Mouse (Mus musculus): ENCODE data around the gene Spem2.
A peak's percentile ranks its signal among the peaks of the same experiment; 100 is the strongest.

The Spem2 gene

DNA sequence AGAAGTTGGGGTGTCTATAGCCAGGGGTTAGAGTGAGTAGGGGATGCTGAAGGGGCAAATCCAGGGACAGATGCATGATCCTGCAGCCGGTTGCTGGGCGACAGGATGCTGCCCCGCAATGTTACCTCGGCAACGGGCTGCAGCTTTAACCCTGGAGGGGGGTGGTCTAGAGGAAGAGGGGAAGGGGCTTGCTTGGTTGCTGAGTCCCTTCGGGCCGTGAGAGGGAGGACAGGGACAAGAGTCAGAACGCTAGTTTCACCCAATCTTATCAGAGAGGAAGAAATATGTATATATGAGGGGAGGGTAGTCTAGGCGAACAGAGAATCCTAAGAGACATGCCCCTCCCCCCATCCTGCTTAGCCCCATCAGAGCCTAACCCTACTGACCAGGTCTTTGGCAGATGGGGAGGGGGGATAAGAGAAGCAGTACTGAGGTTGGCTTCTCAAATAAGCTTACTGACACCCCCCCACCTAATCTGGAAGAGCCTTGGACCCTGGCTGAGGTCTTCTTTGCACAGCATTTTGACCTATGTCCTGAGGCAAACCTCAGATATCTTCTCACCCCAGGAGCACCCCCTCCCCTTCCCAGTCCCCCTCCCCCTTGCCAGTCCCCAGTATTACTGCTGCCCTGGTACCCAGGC, 17.2 kb upstream of the Spem2 start:
- DNase-seq, result no peak

DNA sequence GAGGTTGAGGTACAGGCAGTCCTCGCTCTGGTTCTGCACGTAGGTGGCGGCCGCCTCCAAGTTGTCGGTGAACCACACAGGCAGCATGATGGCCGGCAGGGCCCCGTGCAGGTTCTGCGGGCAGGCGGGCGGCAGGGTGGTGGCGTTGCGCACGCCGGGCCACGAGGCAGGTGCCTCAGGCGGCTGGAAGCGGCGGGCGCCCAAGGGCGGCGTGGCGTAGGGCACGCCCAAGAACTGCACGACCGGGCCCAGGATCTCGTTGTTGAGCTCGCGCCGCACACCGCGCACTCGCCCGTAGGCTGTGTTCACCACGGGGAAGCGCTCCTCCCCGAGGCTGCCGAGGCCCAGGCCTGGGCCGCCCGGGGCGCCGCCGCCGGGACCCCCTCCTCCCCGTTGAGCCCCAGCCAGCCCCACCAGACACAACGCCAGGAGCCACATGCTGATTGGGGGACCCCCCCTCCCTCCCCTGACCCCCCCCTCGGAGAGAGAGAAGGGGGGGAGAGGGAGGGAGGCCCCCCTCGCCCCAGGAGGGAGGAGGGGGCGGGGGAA, 15.8 kb upstream of the Spem2 start:
- peak; percentile 60 to 73 for DNase-seq

DNA sequence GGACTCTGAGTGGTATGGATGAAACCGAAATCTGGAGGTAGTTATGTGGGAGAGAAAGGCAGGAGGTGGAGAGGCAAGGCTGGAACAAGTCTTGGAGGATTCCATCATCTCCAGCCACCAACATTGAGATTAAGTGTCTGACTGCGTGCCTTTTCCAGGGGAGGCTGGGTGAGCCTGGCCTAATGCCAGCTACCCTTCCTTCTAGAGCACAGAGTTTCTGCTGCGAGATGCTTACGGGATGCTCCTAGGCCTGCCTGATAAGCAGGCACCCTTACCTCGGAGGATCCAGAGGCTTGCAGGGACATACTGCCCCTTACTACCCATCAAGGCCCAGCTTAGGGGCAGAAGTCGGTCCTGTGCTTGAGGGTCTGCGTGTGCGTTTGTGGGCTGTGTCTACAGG, 15.3 kb upstream of the Spem2 start:
- no peak for DNase-seq

GRCm38 (mm10) chr11:69828832-69829231, 10.6 kb upstream of the Spem2 start:
- no peak for DNase-seq

- DNase-seq, result no peak
Measured at GRCm38 (mm10) chr11:69823456-69823855, 5.2 kb upstream of the Spem2 start.

DNA sequence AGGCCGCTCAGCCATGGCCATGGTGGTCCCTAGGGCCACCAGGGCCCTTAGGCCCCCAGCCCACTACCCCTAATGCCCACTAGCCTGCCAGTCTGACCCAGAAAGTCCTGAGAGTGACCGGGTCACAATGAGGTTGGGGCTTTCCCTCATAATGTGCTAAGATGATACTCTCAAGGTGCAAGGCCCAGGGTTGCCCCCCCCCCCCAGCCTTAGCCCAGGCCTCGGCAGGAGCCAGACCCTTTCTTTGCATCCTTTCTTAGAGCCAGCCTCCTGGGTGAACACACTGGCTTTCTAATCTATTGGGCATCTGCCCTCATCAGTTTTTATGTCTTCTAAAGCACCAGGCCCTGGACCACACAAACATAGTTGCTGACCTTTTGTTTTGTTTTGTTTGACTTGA, 3.8 kb upstream of the Spem2 start, which contains the start of gene Spem1:
Gene Spem1 (minus strand): TSS at position 101 of the 400 bp plus-strand sequence.
- no peak for DNase-seq

DNA sequence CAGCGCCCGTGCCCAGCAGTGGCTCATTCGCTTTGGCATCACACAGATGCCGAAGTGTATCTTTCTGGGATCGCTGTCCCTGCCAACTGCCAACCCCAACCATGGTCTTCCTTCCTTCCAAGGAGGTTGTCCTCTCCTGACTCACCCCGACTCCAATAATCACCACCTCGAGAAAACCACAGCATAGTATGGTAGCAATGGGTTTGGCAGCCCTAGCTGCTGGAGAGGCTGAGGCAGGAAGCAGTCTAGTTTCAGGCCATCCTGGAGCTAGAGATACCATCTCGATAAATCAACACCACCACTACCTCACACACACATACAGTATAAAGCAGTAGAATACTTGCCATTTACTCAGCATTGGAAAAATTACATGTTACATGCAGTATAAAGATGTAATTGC, 606 bp upstream of the Spem2 start:
- no peak for DNase-seq

DNA sequence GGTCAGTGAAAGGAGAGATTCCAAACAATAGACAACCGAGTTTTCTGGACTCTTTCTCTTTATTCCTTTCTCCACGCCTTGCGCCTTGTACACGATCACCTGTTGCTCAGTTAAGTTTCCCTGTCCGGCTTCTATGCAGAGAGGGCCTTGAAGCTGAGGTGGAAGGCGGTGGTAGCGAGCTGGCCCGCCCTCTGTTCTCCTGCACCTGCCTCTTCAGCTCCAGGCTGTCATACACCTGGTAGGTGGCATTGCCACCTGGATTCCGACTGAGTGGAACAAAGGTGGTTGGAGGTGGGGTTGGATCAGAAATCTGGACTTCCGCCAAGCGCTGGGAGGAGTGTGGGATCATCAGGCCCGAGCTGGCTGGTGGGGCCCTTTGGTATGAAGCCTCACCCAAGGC, 1.7 kb downstream of the Spem2 start:
- no peak for DNase-seq

GRCm38 (mm10) chr11:69815155-69815554, 3.1 kb downstream of the Spem2 start, which contains the start of gene Gm39566:
TSS of gene Gm39566 (minus strand) at chr11:69815298.
- no peak for DNase-seq

GRCm38 (mm10) chr11:69810280-69810679, 8.0 kb downstream of the Spem2 start:
- DNase-seq, result no peak

GRCm38 (mm10) chr11:69807641-69808040, 10.6 kb downstream of the Spem2 start:
- DNase-seq, result no peak

DNA sequence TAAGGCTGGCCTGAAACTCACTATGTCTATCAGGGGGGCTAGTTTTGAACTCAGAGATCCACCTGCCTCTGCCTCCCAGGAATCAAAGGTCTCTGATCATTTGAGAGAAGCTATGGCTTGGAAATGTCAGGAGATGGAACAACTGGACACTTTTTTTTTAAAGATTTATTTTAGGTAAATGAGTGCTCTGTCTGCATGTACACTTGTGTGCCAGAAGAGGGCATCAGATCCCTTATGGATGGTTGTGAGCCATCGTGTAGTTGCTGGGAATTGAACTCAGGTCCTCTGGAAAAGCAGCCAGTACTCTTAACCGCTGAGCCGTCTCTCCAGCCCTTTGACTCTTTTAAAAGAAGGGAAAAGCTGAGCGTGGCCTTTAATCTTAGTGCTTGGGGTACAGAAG, 11.9 kb downstream of the Spem2 start:
- no peak for DNase-seq

DNA sequence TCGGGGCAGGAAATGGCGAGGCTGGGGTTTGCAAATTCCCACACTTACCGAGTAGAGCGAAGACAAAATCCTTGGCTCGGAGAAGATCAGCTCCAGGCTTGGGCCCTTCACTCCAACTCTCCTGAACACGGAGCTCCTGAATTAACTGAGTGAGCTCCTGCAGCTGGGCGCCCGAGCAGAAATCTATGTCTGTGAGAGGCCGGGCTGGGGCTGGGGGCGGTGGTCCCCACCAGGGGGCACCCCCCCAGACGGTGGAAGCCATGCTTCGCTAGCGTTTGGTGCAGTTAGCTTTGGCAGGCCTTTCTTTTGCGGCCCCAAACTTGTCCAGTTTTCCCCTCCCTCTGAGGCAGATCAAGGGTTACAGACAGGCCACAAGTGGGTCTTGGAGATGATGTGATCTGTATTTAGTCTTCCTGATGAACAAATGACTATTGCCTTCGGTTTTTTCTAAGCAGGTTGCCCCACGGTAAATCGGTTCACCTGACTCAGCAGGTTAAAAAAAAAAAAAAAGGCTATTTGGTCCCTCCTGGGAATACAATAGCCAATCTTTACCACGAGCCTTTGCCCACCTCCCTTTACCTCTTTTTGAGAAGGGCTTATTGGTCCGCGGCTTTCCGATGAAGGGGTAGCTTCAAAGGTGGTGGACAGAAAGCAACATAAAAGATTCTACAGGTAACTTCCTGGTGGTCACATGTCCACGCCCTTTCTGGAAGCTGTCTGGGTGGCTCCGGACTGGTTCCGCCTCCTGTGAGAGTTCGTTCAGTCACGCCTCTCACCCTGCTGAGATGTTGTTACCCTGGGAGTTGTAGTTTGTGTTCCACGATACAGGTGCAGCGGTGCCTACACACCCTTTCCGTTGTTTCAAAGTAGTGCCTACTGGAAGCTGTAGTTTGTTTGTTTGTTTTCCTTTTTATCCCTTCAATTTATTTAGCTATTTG, 13.0 kb downstream of the Spem2 start, which contains the start of gene Tmem102:
Gene Tmem102 (minus strand): TSS at position 653 of the 938 bp plus-strand sequence.
- DNase-seq, result no peak

DNA sequence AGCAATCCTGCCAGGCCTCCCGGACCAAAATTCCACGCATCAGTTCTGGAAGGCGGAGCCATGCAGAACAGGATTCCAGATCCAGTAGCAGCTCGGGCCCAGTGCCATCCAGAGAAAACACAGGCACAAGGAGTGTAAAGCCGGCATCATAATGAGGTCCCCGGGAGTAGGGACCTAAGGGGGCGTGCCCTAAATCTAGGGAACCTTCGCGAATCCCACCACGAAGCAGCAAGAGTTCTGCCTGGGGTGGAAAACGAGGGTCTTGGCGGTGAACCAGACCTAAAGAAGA, 13.7 kb downstream of the Spem2 start:
- no peak for DNase-seq

GRCm38 (mm10) chr11:69803786-69804651, 14.2 kb downstream of the Spem2 start:
- DNase-seq, result peak; percentile 80 to 84

DNA sequence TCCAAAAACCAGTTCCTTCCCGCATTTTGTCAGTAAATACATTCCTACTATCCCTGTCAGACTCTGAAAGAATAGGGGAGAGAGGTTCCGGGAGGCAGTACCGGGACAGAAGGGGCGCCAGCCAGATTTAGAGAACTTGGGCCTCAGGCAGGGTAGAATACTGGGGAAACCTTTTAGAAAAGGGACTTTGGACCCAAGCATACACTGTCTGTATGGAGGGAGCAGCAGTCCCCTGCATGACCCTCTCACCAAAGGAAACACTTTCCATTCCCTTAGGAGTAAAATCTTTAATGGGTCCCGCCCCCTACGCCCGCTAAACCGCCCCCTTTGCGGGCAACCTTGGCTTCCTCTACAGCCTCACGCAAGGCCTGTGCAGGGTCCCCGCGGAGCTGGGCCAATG, 14.9 kb downstream of the Spem2 start:
- no peak for DNase-seq

GRCm38 (mm10) chr11:69802648-69803105, 15.6 kb downstream of the Spem2 start:
- peak; percentile 81 to 83 for DNase-seq

DNA sequence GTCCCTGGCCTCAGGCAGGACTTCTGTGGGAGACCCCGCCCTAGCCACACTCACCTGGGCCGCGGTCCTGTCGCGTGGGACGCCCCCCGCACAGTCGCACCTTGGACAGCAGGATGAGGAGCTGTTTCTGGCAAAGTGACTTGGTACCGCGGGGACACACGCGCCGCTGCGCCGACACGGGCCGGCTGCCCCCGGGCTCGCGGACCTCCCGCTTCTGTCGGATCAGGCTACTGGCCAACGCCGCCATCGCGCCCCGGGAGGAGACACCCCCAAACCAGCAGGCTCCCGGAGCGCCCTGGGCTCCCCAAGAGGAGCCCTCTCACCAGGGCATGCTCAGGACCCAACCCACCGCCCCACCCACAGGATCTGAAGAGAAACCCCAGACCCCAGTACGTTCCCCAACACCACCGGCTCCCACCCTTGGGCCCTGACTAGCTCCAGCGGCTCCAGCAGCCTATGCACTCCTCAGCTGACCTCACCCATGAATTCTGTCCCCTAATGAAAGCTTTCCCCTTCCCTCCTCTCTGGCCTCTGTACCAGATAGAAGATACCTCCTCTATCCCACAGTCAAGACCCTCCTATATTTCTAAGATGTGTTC, 16.8 kb downstream of the Spem2 start, which contains the start of gene Fgf11:
Gene Fgf11 (minus strand): TSS at position 479 of the 599 bp plus-strand sequence.
- no peak for DNase-seq

GRCm38 (mm10) chr11:69800392-69801197, 17.7 kb downstream of the Spem2 start:
- DNase-seq, result no peak

- DNase-seq, result no peak
Measured at GRCm38 (mm10) chr11:69800138-69800391, 18.2 kb downstream of the Spem2 start.

DNA sequence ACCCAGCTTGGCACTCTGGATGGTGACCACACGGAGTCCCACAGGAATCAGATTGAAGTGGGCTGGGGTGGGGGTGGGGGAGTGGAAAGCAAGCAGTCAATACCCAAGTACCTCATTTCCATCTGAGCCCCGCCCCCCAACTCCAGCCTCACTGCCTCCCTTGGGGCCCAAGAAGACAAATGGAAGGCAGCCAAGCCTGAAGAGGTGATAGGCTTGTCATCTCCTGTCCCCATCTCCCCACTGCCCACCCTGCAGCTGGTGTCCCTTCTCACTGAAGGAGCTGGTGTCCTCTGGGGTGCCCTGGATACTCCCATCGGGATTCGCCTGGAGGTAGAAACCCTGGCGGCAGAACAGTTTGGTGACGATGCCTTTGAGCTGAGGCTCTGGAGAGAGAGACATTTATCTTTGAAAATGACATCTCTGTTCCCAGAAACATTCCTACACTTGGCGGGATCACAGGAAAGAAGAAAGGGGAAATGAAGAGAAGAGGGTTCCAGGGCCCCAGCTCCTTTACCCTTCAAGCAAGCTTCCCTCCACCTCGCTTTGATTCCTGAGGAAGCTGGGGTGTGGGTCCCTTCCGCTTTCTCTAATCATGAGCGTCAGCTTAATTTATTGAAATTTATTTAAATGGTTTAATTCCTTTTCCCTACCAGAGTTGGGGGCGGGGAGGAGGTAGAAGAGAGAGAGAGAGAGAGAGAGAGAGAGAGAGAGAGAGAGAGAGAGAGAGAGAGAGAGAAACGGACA, 18.7 kb downstream of the Spem2 start:
- DNase-seq, result no peak
